Mouse (Mus musculus): ENCODE results near the gene Cnst. TPM values are rescaled to one million over a fixed set of nuclear protein-coding genes. Genes with fewer than 3 reads are reported as not detected.
A peak's percentile ranks its signal among the peaks of the same experiment; 100 is the strongest.

The Cnst gene
- polyA plus RNA-seq, 1 experiment from 2014 or later: 11.3 TPM

DNA sequence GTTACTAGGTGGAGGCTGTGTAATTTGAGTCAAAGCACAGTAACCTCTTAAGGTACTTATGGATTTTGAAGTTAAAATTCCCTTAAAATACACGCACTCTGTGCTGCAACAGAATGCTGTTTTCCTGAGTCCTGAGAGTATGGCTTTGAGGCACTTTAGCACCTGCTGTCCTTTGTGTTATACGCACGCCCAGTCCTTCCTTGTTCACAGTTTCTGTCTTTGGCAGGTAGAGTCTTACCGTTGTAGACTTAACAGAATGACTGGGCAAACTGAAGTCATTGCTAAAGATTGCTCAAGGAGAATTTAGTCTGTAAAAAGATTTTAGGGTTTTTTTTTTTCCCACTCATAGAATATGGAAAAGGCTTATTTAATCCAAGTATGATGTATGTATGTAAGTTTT, 5.8 kb downstream of the Cnst start:
- Histone ChIP-seq H3K9ac (ENCODE audit: low read depth, low read length) (no peak overlapping the region), H3K4me3 (ENCODE audit: low read length) (no peak overlapping the region), H3K27ac (ENCODE audit: low read length) (no peak overlapping the region), H3K36me3 (ENCODE audit: control insufficient read depth, insufficient read depth, low read length) (no peaks in the 10 kb centered on the region), H3K9me3 (ENCODE audit: control insufficient read depth, low read length) (no peaks in the 10 kb centered on the region), H3K27me3 (replicated peaks; ENCODE audit: control insufficient read depth, insufficient read depth, low read length) (no peaks in the 10 kb centered on the region), H3K4me2 (ENCODE audit: low read depth, low read length) (no peak overlapping the region), H3K4me1 (ENCODE audit: control insufficient read depth, insufficient read depth, low read length) (peaks cover 13% of the 10 kb centered on the region; the same call in 1 of the 2 replicates)
- no peak for ATAC-seq
- 79% methylated on average over 4 of the region's 4 CpGs for WGBS

DNA sequence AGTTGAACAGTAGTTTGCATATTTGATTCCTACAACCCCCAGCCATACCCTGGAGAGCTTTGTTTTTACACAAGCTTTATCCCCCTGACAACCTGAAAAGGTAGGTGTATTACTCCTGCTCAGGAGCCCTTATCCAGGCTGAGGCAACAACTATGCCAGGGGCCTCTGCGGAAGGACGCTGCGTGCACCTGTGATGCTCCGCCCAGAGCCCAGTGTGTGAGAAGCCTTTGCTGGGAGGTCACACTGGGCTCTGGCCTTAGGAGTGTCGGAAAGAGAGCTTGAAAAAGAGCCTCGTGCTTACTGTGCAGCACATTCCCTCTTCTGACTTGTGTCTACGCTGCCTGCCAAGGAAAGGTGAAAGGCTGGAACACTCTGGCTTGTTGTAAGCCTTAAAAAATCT, 6.6 kb downstream of the Cnst start:
- no peak overlapping the region for H3K4me2 ChIP-seq (ENCODE audit: low read depth, low read length)
- H3K9me3 ChIP-seq (ENCODE audit: control insufficient read depth, low read length): no peaks in the 10 kb centered on the region
- H3K27me3 ChIP-seq (replicated peaks; ENCODE audit: control insufficient read depth, insufficient read depth, low read length): no peaks in the 10 kb centered on the region
- WGBS: 51% methylated on average over 7 of the region's 7 CpGs
- H3K36me3 ChIP-seq (ENCODE audit: control insufficient read depth, insufficient read depth, low read length): no peaks in the 10 kb centered on the region
- peak; percentile 84 for ATAC-seq
- no peak overlapping the region for H3K27ac ChIP-seq (ENCODE audit: low read length)
- no peak overlapping the region for H3K9ac ChIP-seq (ENCODE audit: low read depth, low read length)
- H3K4me1 ChIP-seq (ENCODE audit: control insufficient read depth, insufficient read depth, low read length): peaks cover 13% of the 10 kb centered on the region; the same call in 1 of the 2 replicates
- no peak overlapping the region for H3K4me3 ChIP-seq (ENCODE audit: low read length)

DNA sequence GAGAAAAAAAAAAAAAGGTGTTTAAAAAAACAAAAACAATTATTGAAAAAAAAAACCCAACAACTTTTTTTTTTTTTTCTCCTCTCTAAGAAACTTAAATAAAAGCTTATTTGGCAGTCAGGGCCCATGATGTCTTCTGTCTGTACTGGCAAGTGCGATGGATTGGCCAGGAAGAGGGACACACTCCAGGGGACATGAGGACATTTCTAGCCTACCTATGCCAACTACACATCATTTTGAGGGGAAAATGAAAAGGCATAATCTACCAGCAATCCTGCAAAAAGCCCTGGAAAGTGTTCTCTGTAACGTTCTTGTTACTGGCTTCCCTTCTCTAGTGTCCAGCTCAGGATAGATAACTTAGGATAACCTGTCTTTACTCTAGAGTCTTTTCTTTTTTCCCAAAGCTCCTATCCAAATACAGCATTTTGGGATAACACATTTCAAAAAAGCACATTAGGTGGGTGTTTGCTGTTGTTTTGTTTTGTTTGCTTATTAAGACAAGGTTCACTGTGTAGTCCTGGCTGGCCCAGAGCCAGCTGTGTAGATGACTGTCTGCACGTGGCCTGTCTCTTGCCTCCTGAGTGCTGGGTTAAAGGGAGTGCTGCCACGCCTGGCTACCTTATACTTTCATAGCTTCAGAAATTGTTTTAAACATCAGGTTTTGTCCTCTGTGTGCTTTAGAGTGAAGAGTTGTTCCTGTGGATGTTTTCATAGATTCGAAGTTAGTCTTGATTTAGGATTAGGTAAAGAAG, 7.2 kb downstream of the Cnst start:
- Histone ChIP-seq H3K4me3 (ENCODE audit: low read length) (no peak overlapping the region), H3K27me3 (replicated peaks; ENCODE audit: control insufficient read depth, insufficient read depth, low read length) (no peaks in the 10 kb centered on the region), H3K4me2 (ENCODE audit: low read depth, low read length) (no peak overlapping the region), H3K36me3 (ENCODE audit: control insufficient read depth, insufficient read depth, low read length) (no peaks in the 10 kb centered on the region), H3K27ac (ENCODE audit: low read length) (no peak overlapping the region), H3K9ac (ENCODE audit: low read depth, low read length) (0 out of 2 replicates have a peak overlapping the region, but pooled peaks have one; percentile 12), H3K4me1 (ENCODE audit: control insufficient read depth, insufficient read depth, low read length) (peaks cover 11% of the 10 kb centered on the region; the same call in 1 of the 2 replicates), H3K9me3 (ENCODE audit: control insufficient read depth, low read length) (no peaks in the 10 kb centered on the region)
- ATAC-seq: peak; percentile 61; the same call in 1 of the 2 replicates
- 64% methylated on average over 5 of the region's 5 CpGs for WGBS

- H3K9ac ChIP-seq (ENCODE audit: low read depth, low read length): 0 out of 2 replicates have a peak overlapping the region, but pooled peaks have one; percentile 12
- no peak for ATAC-seq
- H3K27me3 ChIP-seq (replicated peaks; ENCODE audit: control insufficient read depth, insufficient read depth, low read length): no peaks in the 10 kb centered on the region
- 76% methylated on average over 4 of the region's 4 CpGs for WGBS
- peaks cover 9% of the 10 kb centered on the region; the same call in 1 of the 2 replicates for H3K4me1 ChIP-seq (ENCODE audit: control insufficient read depth, insufficient read depth, low read length)
- H3K9me3 ChIP-seq (ENCODE audit: control insufficient read depth, low read length): no peaks in the 10 kb centered on the region
- H3K36me3 ChIP-seq (ENCODE audit: control insufficient read depth, insufficient read depth, low read length): no peaks in the 10 kb centered on the region
- no peak overlapping the region for H3K27ac ChIP-seq (ENCODE audit: low read length)
- H3K4me3 ChIP-seq (ENCODE audit: low read length): no peak overlapping the region
- H3K4me2 ChIP-seq (ENCODE audit: low read depth, low read length): no peak overlapping the region
These were observed 7.8 kb downstream of the Cnst start for GRCm38 (mm10) chr1:179553949-179554347.

- H3K4me3 ChIP-seq (ENCODE audit: low read length): no peak overlapping the region
- ATAC-seq: no peak
- no peak overlapping the region for H3K4me2 ChIP-seq (ENCODE audit: low read depth, low read length)
- no peaks in the 10 kb centered on the region for H3K36me3 ChIP-seq (ENCODE audit: control insufficient read depth, insufficient read depth, low read length)
- WGBS: 88% methylated on average over 3 of the region's 3 CpGs
- H3K9ac ChIP-seq (ENCODE audit: low read depth, low read length): no peak overlapping the region
- H3K9me3 ChIP-seq (ENCODE audit: control insufficient read depth, low read length): no peaks in the 10 kb centered on the region
- no peak overlapping the region for H3K27ac ChIP-seq (ENCODE audit: low read length)
- H3K4me1 ChIP-seq (ENCODE audit: control insufficient read depth, insufficient read depth, low read length): peaks cover 9% of the 10 kb centered on the region; the same call in 1 of the 2 replicates
- H3K27me3 ChIP-seq (replicated peaks; ENCODE audit: control insufficient read depth, insufficient read depth, low read length): no peaks in the 10 kb centered on the region
These were observed 10.8 kb downstream of the Cnst start for GRCm38 (mm10) chr1:179556921-179557320.

DNA sequence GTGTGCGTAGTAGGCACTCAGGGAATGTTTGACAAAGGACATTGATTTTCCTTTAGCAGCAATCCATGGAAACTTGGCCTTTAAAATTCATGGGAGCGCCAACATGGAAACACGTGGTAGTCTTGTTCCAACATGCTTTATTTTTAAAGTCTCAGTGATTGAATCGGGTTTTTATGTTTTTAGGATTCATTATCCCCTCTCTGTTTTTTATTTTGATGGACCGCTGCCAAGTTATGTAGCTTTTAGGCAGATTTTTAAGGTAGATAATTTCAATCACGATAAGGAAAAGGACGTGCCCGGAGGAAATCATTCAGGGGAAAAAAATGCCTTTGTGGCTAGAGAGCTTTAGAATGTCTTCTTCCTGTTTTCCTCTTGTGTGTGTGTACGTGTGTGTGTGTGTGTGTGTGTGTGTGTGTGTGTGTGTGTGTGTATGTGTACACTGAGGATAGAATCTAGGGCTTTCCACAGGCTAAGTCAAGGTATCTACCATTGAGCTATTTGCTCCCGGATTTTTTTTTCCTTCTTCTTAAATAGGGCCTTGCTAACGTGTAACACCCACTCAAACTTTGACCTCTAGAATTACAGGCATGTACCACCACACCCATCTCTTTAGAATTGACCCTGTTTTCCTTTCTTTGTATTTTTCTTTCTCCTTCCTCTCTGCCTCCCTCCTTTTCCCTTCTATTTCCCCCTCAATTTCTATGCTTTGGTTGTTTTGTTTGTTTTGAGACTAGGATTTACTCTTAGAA, 13.4 kb downstream of the Cnst start:
- H3K27ac ChIP-seq (ENCODE audit: low read length): peak overlapping the region; percentile 46; the same call in 1 of the 2 replicates
- 69% methylated on average over 11 of the region's 11 CpGs for WGBS
- ATAC-seq: peak; percentile 72

DNA sequence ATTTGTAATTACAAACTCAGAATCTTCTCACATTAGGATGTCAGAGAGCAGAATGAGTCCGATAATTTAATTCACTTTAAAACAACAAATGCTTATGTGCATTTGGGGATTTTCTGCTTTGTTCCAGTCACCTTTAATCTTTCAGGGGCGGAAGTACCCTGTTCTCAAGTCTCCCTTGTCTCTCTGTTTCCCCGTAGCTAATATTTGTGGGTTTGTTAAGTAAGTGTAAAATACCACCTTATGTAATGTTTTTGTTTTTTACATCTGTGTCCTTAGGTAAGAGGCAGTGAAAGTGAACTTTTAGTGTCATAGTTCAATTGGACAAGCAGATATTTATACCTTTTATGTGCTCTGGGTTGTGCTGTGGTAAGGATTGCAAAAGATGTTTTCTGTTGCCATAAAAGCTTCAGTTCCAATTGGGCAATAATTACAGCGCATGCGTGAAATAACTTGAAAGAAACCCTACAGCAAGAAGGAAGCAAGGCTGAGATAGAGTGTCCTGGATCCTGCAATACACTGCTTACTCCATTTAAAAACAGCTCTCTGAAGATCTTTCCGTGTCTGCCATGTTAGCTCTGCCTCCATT, 14.8 kb downstream of the Cnst start:
- Histone ChIP-seq H3K27me3 (replicated peaks; ENCODE audit: control insufficient read depth, insufficient read depth, low read length) (no peaks in the 10 kb centered on the region), H3K27ac (ENCODE audit: low read length) (no peak overlapping the region), H3K4me2 (ENCODE audit: low read depth, low read length) (no peak overlapping the region), H3K36me3 (ENCODE audit: control insufficient read depth, insufficient read depth, low read length) (no peaks in the 10 kb centered on the region), H3K4me1 (ENCODE audit: control insufficient read depth, insufficient read depth, low read length) (no peaks in the 10 kb centered on the region), H3K9me3 (ENCODE audit: control insufficient read depth, low read length) (no peaks in the 10 kb centered on the region), H3K4me3 (ENCODE audit: low read length) (no peak overlapping the region), H3K9ac (ENCODE audit: low read depth, low read length) (no peak overlapping the region)
- ATAC-seq: peak; percentile 28; the same call in 1 of the 2 replicates
- WGBS: 88% methylated on average over 6 of the region's 6 CpGs

More for the DNA sequence above, 13.4 kb downstream of the Cnst start:
- no peaks in the 10 kb centered on the region for H3K4me1 ChIP-seq (ENCODE audit: control insufficient read depth, insufficient read depth, low read length)
- no peaks in the 10 kb centered on the region for H3K9me3 ChIP-seq (ENCODE audit: control insufficient read depth, low read length)
- no peak overlapping the region for H3K4me2 ChIP-seq (ENCODE audit: low read depth, low read length)
- no peak overlapping the region for H3K9ac ChIP-seq (ENCODE audit: low read depth, low read length)
- no peaks in the 10 kb centered on the region for H3K36me3 ChIP-seq (ENCODE audit: control insufficient read depth, insufficient read depth, low read length)
- H3K27me3 ChIP-seq (replicated peaks; ENCODE audit: control insufficient read depth, insufficient read depth, low read length): no peaks in the 10 kb centered on the region
- no peak overlapping the region for H3K4me3 ChIP-seq (ENCODE audit: low read length)

DNA sequence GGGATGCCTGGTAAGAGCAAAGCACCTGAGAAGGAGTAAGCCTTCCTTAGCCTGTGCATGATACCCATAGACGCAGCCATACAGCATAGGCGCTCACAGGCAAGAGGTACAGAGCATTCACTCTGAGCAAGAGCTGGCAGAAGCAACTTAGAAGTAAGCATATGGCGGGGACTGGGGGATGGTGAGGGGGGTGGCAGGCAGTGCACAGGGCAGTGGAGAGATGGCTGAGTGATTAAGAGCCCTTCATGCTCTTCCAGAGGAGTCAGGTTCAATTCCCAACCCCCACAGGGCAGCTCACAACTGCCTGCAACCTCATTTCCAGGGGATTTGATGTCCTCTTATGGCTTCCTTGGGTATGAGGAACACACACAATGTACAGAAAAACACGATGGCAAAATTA, 17.0 kb downstream of the Cnst start:
- Histone ChIP-seq H3K36me3 (ENCODE audit: control insufficient read depth, insufficient read depth, low read length) (no peaks in the 10 kb centered on the region), H3K4me3 (ENCODE audit: low read length) (no peak overlapping the region), H3K9me3 (ENCODE audit: control insufficient read depth, low read length) (no peaks in the 10 kb centered on the region), H3K9ac (ENCODE audit: low read depth, low read length) (no peak overlapping the region), H3K27ac (ENCODE audit: low read length) (no peak overlapping the region), H3K4me1 (ENCODE audit: control insufficient read depth, insufficient read depth, low read length) (peaks cover 8% of the 10 kb centered on the region), H3K27me3 (replicated peaks; ENCODE audit: control insufficient read depth, insufficient read depth, low read length) (no peaks in the 10 kb centered on the region), H3K4me2 (ENCODE audit: low read depth, low read length) (no peak overlapping the region)
- 81% methylated on average over 4 of the region's 4 CpGs for WGBS
- no peak for ATAC-seq

DNA sequence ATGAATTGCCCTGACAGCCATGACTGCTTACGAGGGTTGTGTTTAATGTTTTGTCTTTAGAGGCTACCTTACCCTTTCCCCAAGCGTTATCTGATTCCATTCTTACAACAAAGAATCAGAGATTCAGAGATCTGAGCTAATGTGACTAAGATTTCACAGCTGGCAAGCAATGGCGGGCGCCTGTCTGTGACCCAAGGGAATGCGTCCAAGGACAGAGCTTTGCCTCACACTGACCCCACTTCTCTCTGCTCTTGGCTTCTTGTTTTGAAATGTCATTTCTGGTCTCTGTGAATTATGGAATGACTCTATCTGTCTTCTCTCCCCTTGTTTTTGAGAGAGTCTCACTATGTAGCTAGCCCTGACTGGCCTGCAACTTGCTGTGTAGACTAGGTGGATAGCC, 17.8 kb downstream of the Cnst start:
- Histone ChIP-seq H3K4me2 (ENCODE audit: low read depth, low read length) (no peak overlapping the region), H3K27ac (ENCODE audit: low read length) (no peak overlapping the region), H3K36me3 (ENCODE audit: control insufficient read depth, insufficient read depth, low read length) (no peaks in the 10 kb centered on the region), H3K9ac (ENCODE audit: low read depth, low read length) (no peak overlapping the region), H3K27me3 (replicated peaks; ENCODE audit: control insufficient read depth, insufficient read depth, low read length) (no peaks in the 10 kb centered on the region), H3K4me3 (ENCODE audit: low read length) (no peak overlapping the region), H3K9me3 (ENCODE audit: control insufficient read depth, low read length) (no peaks in the 10 kb centered on the region), H3K4me1 (ENCODE audit: control insufficient read depth, insufficient read depth, low read length) (peaks cover 15% of the 10 kb centered on the region)
- WGBS: 77% methylated on average over 5 of the region's 5 CpGs
- ATAC-seq: no peak

Measured in intestine, embryonic 16.5 days (tissue).